Mouse (Mus musculus): ENCODE measurements at regions not wholly inside any gene's neighbourhood (a gene's known extent, or its start where the extent isn't known, plus 50 kb on each side); places are given as distances from the start of the nearest gene placed in this dataset.

- TF ChIP-seq CTCF (conservative IDR thresholded peaks at IDR 0.05): peak; percentile 69
- peak in 1 of 2 experiments; percentile 19 for DNase-seq (ENCODE audit: low spot score in 2 of 2)
- H3K4me3 ChIP-seq: no peak overlapping the region
- no peak overlapping the region for H3K27ac ChIP-seq
Observed at GRCm38 (mm10) chr3:83416536-83416935, 288.8 kb downstream of the Dchs2 start.

- no peak overlapping the region for H3K4me3 ChIP-seq
- TF ChIP-seq CTCF (conservative IDR thresholded peaks at IDR 0.05): no peak
- H3K27ac ChIP-seq: no peak overlapping the region
- DNase-seq (ENCODE audit: low spot score in 2 of 2): no peak
Observed at GRCm38 (mm10) chr3:83424267-83424666, 296.5 kb downstream of the Dchs2 start.

GRCm38 (mm10) chr3:83429376-83429775, 301.6 kb downstream of the Dchs2 start:
- no peak overlapping the region for H3K4me3 ChIP-seq
- H3K27ac ChIP-seq: no peak overlapping the region
- no peak for DNase-seq (ENCODE audit: low spot score in 2 of 2)
- no peak for TF ChIP-seq CTCF (conservative IDR thresholded peaks at IDR 0.05)

GRCm38 (mm10) chr3:83446154-83446667, 318.5 kb downstream of the Dchs2 start:
- Histone ChIP-seq H3K4me3 (no peak overlapping the region), H3K27ac (no peak overlapping the region)
- DNase-seq (ENCODE audit: low spot score in 2 of 2): no peak
- no peak for TF ChIP-seq CTCF (conservative IDR thresholded peaks at IDR 0.05)

GRCm38 (mm10) chr3:83450662-83451061, 315.5 kb upstream of the Sfrp2 start:
- TF ChIP-seq CTCF (conservative IDR thresholded peaks at IDR 0.05): no peak
- no peak overlapping the region for H3K4me3 ChIP-seq
- no peak overlapping the region for H3K27ac ChIP-seq
- no peak for DNase-seq (ENCODE audit: low spot score in 2 of 2)

GRCm38 (mm10) chr3:83451317-83451716, 314.8 kb upstream of the Sfrp2 start:
- TF ChIP-seq CTCF (conservative IDR thresholded peaks at IDR 0.05): no peak
- no peak for DNase-seq (ENCODE audit: low spot score in 2 of 2)
- no peak overlapping the region for H3K4me3 ChIP-seq
- H3K27ac ChIP-seq: no peak overlapping the region

GRCm38 (mm10) chr3:83453462-83453861, 312.7 kb upstream of the Sfrp2 start:
- DNase-seq (ENCODE audit: low spot score in 2 of 2): no peak
- Histone ChIP-seq H3K4me3 (no peak overlapping the region), H3K27ac (no peak overlapping the region)
- no peak for TF ChIP-seq CTCF (conservative IDR thresholded peaks at IDR 0.05)

- DNase-seq (ENCODE audit: low spot score in 2 of 2): no peak
- TF ChIP-seq CTCF (conservative IDR thresholded peaks at IDR 0.05): no peak
- Histone ChIP-seq H3K4me3 (no peak overlapping the region), H3K27ac (no peak overlapping the region)
Observed at GRCm38 (mm10) chr3:83458450-83458849, 307.7 kb upstream of the Sfrp2 start.

GRCm38 (mm10) chr3:83479251-83479650, 286.9 kb upstream of the Sfrp2 start:
- no peak overlapping the region for H3K4me3 ChIP-seq
- TF ChIP-seq CTCF (conservative IDR thresholded peaks at IDR 0.05): no peak
- DNase-seq (ENCODE audit: low spot score in 2 of 2): no peak
- no peak overlapping the region for H3K27ac ChIP-seq

GRCm38 (mm10) chr3:83480176-83480575, 285.9 kb upstream of the Sfrp2 start:
- no peak for TF ChIP-seq CTCF (conservative IDR thresholded peaks at IDR 0.05)
- H3K4me3 ChIP-seq: no peak overlapping the region
- DNase-seq (ENCODE audit: low spot score in 2 of 2): no peak
- H3K27ac ChIP-seq: no peak overlapping the region

GRCm38 (mm10) chr3:83486192-83486716, 279.9 kb upstream of the Sfrp2 start:
- Histone ChIP-seq H3K4me3 (no peak overlapping the region), H3K27ac (no peak overlapping the region)
- TF ChIP-seq CTCF (conservative IDR thresholded peaks at IDR 0.05): no peak
- peak in 1 of 2 experiments; percentile 3 for DNase-seq (ENCODE audit: low spot score in 2 of 2)

GRCm38 (mm10) chr3:83495584-83495983, 270.5 kb upstream of the Sfrp2 start:
- TF ChIP-seq CTCF (conservative IDR thresholded peaks at IDR 0.05): peak; percentile 68
- no peak overlapping the region for H3K4me3 ChIP-seq
- DNase-seq (ENCODE audit: low spot score in 2 of 2): no peak
- no peak overlapping the region for H3K27ac ChIP-seq

GRCm38 (mm10) chr3:83503901-83504300, 262.2 kb upstream of the Sfrp2 start:
- no peak for DNase-seq (ENCODE audit: low spot score in 2 of 2)
- Histone ChIP-seq H3K4me3 (no peak overlapping the region), H3K27ac (no peak overlapping the region)
- no peak for TF ChIP-seq CTCF (conservative IDR thresholded peaks at IDR 0.05)

GRCm38 (mm10) chr3:83516614-83517013, 249.5 kb upstream of the Sfrp2 start:
- Histone ChIP-seq H3K27ac (no peak overlapping the region), H3K4me3 (no peak overlapping the region)
- no peak for DNase-seq (ENCODE audit: low spot score in 2 of 2)
- TF ChIP-seq CTCF (conservative IDR thresholded peaks at IDR 0.05): no peak
